Mouse (Mus musculus) testis, adult 2 months (tissue): ENCODE data around the gene Papss2.

Source experiments
- CTCF ChIP-seq: fragments of 200-500 bp; IDR thresholded peaks from 2 replicates; pipeline ENCODE4 v1.5.1; 2012; ENCODE audit warnings: low read depth, mild to moderate bottlenecking, inconsistent platforms, low read length, moderate library complexity; ENCODE audit not compliant: control insufficient read depth, insufficient read depth, insufficient replicate concordance
- POLR2A ChIP-seq: fragments of 200-500 bp; IDR thresholded peaks from 2 replicates; pipeline ENCODE4 v1.6.1; 2012; ENCODE audit warnings: low read depth, mild to moderate bottlenecking, inconsistent platforms, low read length, moderate library complexity; ENCODE audit not compliant: control insufficient read depth

DNA sequence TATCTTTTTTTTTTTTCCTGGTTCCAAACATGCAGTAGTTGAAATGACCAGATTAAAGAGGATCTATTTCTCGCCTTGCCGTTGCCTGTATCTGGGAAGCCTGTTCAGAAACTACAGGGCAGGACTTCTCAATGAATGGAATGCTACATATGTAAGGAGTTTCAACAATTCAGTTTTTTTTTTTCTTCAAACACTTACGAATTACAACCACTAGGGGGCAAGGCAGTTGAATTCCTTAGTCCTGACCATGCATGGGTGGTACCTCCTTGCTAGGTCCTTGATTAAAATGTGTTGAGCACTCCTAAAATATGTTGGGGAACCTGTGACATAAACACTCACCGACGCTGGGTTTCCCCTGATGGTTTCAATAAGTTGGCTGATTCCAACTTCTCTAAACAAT lies 1.7 kb upstream of the Papss2 start:
- no peak for TF ChIP-seq POLR2A
- no peak for TF ChIP-seq CTCF
